8 mouse cellular contexts compared by ENCODE assay signal in genomic region chr15:7263822-7264221, GRCm38 (mm10).
A peak's percentile ranks its signal among the peaks of the same experiment; 100 is the strongest.
DNase-seq lines count a peak whose midpoint lies in the region; ATAC-seq lines count a peak whose summit lies in the region.

No protein-coding gene starts in this region.

- H3K9me3 ChIP-seq in intestine, embryonic 14.5 days (ENCODE audit: control insufficient read depth, low read length) = no peaks in the 10 kb centered on the region
- no peaks in the 10 kb centered on the region for H3K9me3 ChIP-seq in midbrain, embryonic 14.5 days (ENCODE audit: control insufficient read depth, low read length)

- no peaks in the 10 kb centered on the region for H3K27me3 ChIP-seq in intestine, embryonic 14.5 days (replicated peaks; ENCODE audit: control insufficient read depth, insufficient read depth, low read length)
- no peaks in the 10 kb centered on the region for H3K27me3 ChIP-seq in midbrain, embryonic 14.5 days (ENCODE audit: control insufficient read depth, insufficient read depth, low read length)

- no peak for ATAC-seq in CD4-positive, CD25-positive, alpha-beta regulatory T cell, adult 4 months
- no peak for ATAC-seq in intestine, embryonic 14.5 days (replicated peaks; ENCODE audit: low FRiP score, low TSS enrichment, low read depth)
- peak; percentile 46; the same call in 1 of the 2 replicates for ATAC-seq in midbrain, embryonic 14.5 days (ENCODE audit: low FRiP score, low TSS enrichment)

- H3K4me2 ChIP-seq in intestine, embryonic 14.5 days (ENCODE audit: low read length) = no peak overlapping the region
- H3K4me2 ChIP-seq in midbrain, embryonic 14.5 days (ENCODE audit: low read length) = no peak overlapping the region

- H3K4me1 ChIP-seq in intestine, embryonic 14.5 days (replicated peaks; ENCODE audit: control insufficient read depth, insufficient read depth, low read length) = no peaks in the 10 kb centered on the region
- H3K4me1 ChIP-seq in midbrain, embryonic 14.5 days (ENCODE audit: control insufficient read depth, insufficient read depth, low read length) = no peaks in the 10 kb centered on the region

- 14% methylated on average over 3 of the region's 3 CpGs for WGBS in intestine, embryonic 14.5 days
- WGBS in midbrain, embryonic 14.5 days = 12% methylated on average over 3 of the region's 3 CpGs

- DNase-seq in CD4-positive, CD25-positive, alpha-beta regulatory T cell, adult 2 months (ENCODE audit: low read depth, low spot score) = peak; percentile 58
- DNase-seq in cerebellum, postnatal 36 days = peak; percentile 58 to 64
- DNase-seq in gastrocnemius, adult 18-20 months (ENCODE audit: low spot score) = peak; percentile 84
- DNase-seq in intestine, embryonic 14.5 days (ENCODE audit: low spot score) = peak; percentile 83
- DNase-seq in left cerebral cortex, adult 8-10 months (ENCODE audit: low spot score in 2 of 2) = peak; percentile 32 to 62
- DNase-seq in midbrain, embryonic 14.5 days = peak; percentile 80
- DNase-seq in spleen, adult 18-20 months = peak; percentile 18 to 62

- no peak overlapping the region for H3K4me3 ChIP-seq in intestine, embryonic 14.5 days (ENCODE audit: low read depth, low read length)
- no peak overlapping the region for H3K4me3 ChIP-seq in midbrain, embryonic 14.5 days (replicated peaks; ENCODE audit: low read depth, low read length)

- no peak overlapping the region for H3K9ac ChIP-seq in intestine, embryonic 14.5 days (ENCODE audit: low read length)
- no peak overlapping the region for H3K9ac ChIP-seq in midbrain, embryonic 14.5 days (replicated peaks; ENCODE audit: low read length)

- H3K27ac ChIP-seq in intestine, embryonic 14.5 days (ENCODE audit: low read depth) = no peak overlapping the region
- no peak overlapping the region for H3K27ac ChIP-seq in midbrain, embryonic 14.5 days (replicated peaks; ENCODE audit: low read depth, low read length)

- no peaks in the 10 kb centered on the region for H3K36me3 ChIP-seq in intestine, embryonic 14.5 days (ENCODE audit: control insufficient read depth, insufficient read depth, low read length)
- no peaks in the 10 kb centered on the region for H3K36me3 ChIP-seq in midbrain, embryonic 14.5 days (ENCODE audit: control insufficient read depth, insufficient read depth, low read length)
